8 mouse cellular contexts compared by ENCODE assay signal in the genomic region with DNA sequence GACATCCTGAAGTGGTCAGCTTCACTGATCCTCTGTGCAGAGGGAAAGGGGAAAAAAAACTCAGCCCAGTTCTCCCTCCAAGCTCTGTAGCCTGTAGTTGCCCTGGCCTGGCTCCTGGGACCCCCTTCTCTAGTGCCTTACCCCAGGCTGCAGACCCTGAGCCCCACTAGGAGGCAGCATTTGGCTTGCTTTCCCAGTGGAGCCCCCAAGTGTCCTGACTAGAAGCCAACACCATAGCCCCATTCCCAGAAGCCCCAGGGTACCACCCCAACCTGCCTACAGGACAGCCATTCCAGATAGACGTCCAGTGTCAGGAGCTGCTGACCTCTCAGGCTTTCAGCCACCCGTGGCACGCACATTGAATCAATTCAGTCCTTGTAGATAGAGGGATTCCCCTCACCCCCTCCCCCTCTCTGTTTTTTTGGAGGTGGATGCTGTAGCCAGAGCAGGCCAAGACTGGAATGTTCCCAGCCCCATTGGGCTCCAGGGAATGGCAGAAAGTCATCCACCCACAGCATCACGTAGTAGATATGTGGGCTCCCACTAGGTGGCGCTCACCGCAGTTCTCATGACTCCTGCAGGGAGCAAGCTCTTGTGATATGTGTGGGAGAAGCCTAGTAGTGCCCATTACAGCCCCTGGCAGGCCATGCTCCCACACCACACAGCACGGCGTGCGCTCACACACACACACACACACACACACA. TPM values are rescaled to one million over a fixed set of nuclear protein-coding genes. Genes with fewer than 3 reads are reported as not detected.
A peak's percentile ranks its signal among the peaks of the same experiment; 100 is the strongest.
DNase-seq lines count a peak whose midpoint lies in the region; ATAC-seq and TF ChIP-seq lines count a peak whose summit lies in the region.

No protein-coding gene starts in this region.

- peaks cover 7% of the 10 kb centered on the region; the same call in 1 of the 2 replicates for H3K9me3 ChIP-seq in hindbrain, embryonic 10.5 days
- 0 out of 2 replicates have a peak, but pooled peaks cover 7% of the 10 kb centered on the region for H3K9me3 ChIP-seq in hindbrain, embryonic 13.5 days
- H3K9me3 ChIP-seq in midbrain, postnatal 0 days (ENCODE audit: low read length), result peaks cover 4% of the 10 kb centered on the region; the same call in 1 of the 2 replicates

- 0 out of 2 replicates have a peak, but pooled peaks cover 3% of the 10 kb centered on the region for H3K4me1 ChIP-seq in hindbrain, embryonic 10.5 days (replicated peaks)
- H3K4me1 ChIP-seq in hindbrain, embryonic 13.5 days (replicated peaks), result no peaks in the 10 kb centered on the region
- no peaks in the 10 kb centered on the region for H3K4me1 ChIP-seq in midbrain, postnatal 0 days (ENCODE audit: insufficient read depth, low read length)

- TF ChIP-seq CTCF in midbrain, postnatal 0 days (IDR thresholded peaks at IDR 0.05), result peak; percentile 82

- no peaks in the 10 kb centered on the region for H3K27me3 ChIP-seq in hindbrain, embryonic 10.5 days (ENCODE audit: insufficient read depth, poor library complexity, severe bottlenecking)
- H3K27me3 ChIP-seq in hindbrain, embryonic 13.5 days, result no peaks in the 10 kb centered on the region
- H3K27me3 ChIP-seq in midbrain, postnatal 0 days (ENCODE audit: insufficient read depth, low read length), result no peaks in the 10 kb centered on the region

- intact Hi-C loops in left cerebral cortex, postnatal 36 days (cut with DNase I), result loop anchor here (10.0 kb wide), 1 partner anchor 141 kb away; no protein-coding TSS in a partner anchor

- no peak; the same call in 1 of the 2 replicates for ATAC-seq in hindbrain, embryonic 13.5 days (ENCODE audit: low FRiP score)
- peak; percentile 66; the same call in 1 of the 2 replicates for ATAC-seq in midbrain, postnatal 0 days (ENCODE audit: low FRiP score)

- H3K4me2 ChIP-seq in hindbrain, embryonic 13.5 days, result no peak overlapping the region
- H3K4me2 ChIP-seq in midbrain, postnatal 0 days (ENCODE audit: low read depth, low read length, poor library complexity, severe bottlenecking), result no peak overlapping the region

- DNase-seq in hindbrain, embryonic 10.5 days (ENCODE audit: low spot score), result peak; percentile 79
- DNase-seq in cerebellum, postnatal 4 days (ENCODE audit: low spot score in 2 of 2), result peak; percentile 70 to 87
- peak; percentile 93 for DNase-seq in gastrocnemius, adult 18-20 months (ENCODE audit: low spot score)
- DNase-seq in kidney, adult 11 months, result peak; percentile 70
- DNase-seq in left cerebral cortex, postnatal 36 days (ENCODE audit: low spot score in 2 of 2), result peak; percentile 77 to 78
- DNase-seq in midbrain, postnatal 0 days (ENCODE audit: low spot score), result peak; percentile 87
- DNase-seq in spleen, postnatal 4 days (ENCODE audit: low spot score in 2 of 2), result peak; percentile 70 to 91

- no peak overlapping the region for H3K9ac ChIP-seq in hindbrain, embryonic 13.5 days
- no peak overlapping the region for H3K9ac ChIP-seq in midbrain, postnatal 0 days (replicated peaks; ENCODE audit: low read length, poor library complexity, severe bottlenecking)

- no peak overlapping the region for H3K27ac ChIP-seq in hindbrain, embryonic 10.5 days
- H3K27ac ChIP-seq in hindbrain, embryonic 13.5 days, result no peak overlapping the region
- no peak overlapping the region for H3K27ac ChIP-seq in midbrain, postnatal 0 days (ENCODE audit: low read depth, low read length)

- no peak overlapping the region for H3K4me3 ChIP-seq in hindbrain, embryonic 10.5 days
- H3K4me3 ChIP-seq in hindbrain, embryonic 13.5 days, result no peak overlapping the region
- no peak overlapping the region for H3K4me3 ChIP-seq in midbrain, postnatal 0 days (ENCODE audit: low read depth, low read length)

- WGBS in hindbrain, embryonic 10.5 days, result 65% methylated on average over 9 of the region's 9 CpGs
- WGBS in hindbrain, embryonic 13.5 days, result 42% methylated on average over 6 of the region's 9 CpGs
- WGBS in midbrain, postnatal 0 days, result 59% methylated on average over 9 of the region's 9 CpGs

- H3K36me3 ChIP-seq in hindbrain, embryonic 10.5 days, result peaks cover 57% of the 10 kb centered on the region
- H3K36me3 ChIP-seq in hindbrain, embryonic 13.5 days, result peaks cover 40% of the 10 kb centered on the region
- peaks cover 46% of the 10 kb centered on the region for H3K36me3 ChIP-seq in midbrain, postnatal 0 days (ENCODE audit: insufficient read depth, low read length)

RNA-seq across cellular contexts. Expression of gene Eif4g3, which starts 28.8 kb away (rescaled TPM):
- polyA plus RNA-seq in hindbrain, embryonic 10.5 days (2016; fragmentation: Nextera tagmentation; extraction: Ambion mirVana), result 38.1 and 42.4 TPM in 2 replicates
- polyA plus RNA-seq in hindbrain, embryonic 13.5 days (2015; fragmentation: Nextera tagmentation; extraction: Ambion mirVana), result 48.7 and 53.1 TPM in 2 replicates
- total RNA-seq in gastrocnemius, adult 18-20 months (2021), result 100 to 1,000 TPM; 115 to 117 TPM
- 100 to 1,000 TPM; 168 to 190 TPM for total RNA-seq in left cerebral cortex, postnatal 36 days (2021)
- 70.0 and 92.2 TPM in 2 replicates for total RNA-seq in midbrain, postnatal 0 days (2014; rRNA removed)
- 36.0 and 42.4 TPM in 2 replicates for polyA plus RNA-seq in midbrain, postnatal 0 days (2015; fragmentation: Nextera tagmentation; extraction: Ambion mirVana)
